Mouse (Mus musculus): Measurements from ENCODE around the gene Mfap3. TPM values are rescaled to one million over a fixed set of nuclear protein-coding genes. Genes with fewer than 3 reads are reported as not detected.
"Not testable (repeated sequence)": the region's sequence is repeated elsewhere in the genome, so short reads cannot be mapped to it uniquely, and the experiment has no call there.

Gene Mfap3
- polyA plus RNA-seq, 1 experiment from 2014 or later, result 42.5 TPM

DNA sequence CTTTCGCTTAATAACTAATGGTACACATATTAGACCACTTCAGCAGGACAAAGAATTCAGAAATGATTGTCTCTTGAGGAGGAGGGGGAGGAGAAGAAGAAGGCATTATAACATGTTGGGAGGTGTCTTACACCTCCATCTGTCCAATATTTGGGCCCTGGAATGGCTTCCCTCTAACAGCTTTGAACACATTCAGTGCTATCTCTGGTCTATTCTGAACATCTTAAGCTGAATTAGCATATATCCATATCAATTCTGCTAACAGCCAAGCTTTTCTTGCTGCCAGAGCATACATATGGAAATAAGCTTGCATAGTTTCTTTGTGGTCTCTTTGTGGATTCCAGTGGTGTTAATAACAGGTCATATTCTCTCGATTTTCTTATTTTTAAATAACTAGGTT, 22.2 kb downstream of the Mfap3 start:
- no peak for ATAC-seq (ENCODE audit: low read depth)
- no peak overlapping the region for H3K9ac ChIP-seq (ENCODE audit: low read length)
- peaks cover 3% of the 10 kb centered on the region; the same call in 1 of the 2 replicates for H3K9me3 ChIP-seq (ENCODE audit: control insufficient read depth, low read length)
- H3K4me3 ChIP-seq (ENCODE audit: low read length), result no peak overlapping the region
- no peaks in the 10 kb centered on the region for H3K36me3 ChIP-seq (ENCODE audit: control insufficient read depth, insufficient read depth, low read length)
- no peak overlapping the region for H3K27ac ChIP-seq (ENCODE audit: low read length)
- H3K4me1 ChIP-seq (replicated peaks; ENCODE audit: control insufficient read depth, insufficient read depth, low read length), result no peaks in the 10 kb centered on the region
- WGBS, result 90% methylated on average over 2 of the region's 2 CpGs
- no peak overlapping the region for H3K4me2 ChIP-seq (ENCODE audit: low read depth, low read length)
- H3K27me3 ChIP-seq (ENCODE audit: control insufficient read depth, insufficient read depth, low read depth, low read length), result no peaks in the 10 kb centered on the region

DNA sequence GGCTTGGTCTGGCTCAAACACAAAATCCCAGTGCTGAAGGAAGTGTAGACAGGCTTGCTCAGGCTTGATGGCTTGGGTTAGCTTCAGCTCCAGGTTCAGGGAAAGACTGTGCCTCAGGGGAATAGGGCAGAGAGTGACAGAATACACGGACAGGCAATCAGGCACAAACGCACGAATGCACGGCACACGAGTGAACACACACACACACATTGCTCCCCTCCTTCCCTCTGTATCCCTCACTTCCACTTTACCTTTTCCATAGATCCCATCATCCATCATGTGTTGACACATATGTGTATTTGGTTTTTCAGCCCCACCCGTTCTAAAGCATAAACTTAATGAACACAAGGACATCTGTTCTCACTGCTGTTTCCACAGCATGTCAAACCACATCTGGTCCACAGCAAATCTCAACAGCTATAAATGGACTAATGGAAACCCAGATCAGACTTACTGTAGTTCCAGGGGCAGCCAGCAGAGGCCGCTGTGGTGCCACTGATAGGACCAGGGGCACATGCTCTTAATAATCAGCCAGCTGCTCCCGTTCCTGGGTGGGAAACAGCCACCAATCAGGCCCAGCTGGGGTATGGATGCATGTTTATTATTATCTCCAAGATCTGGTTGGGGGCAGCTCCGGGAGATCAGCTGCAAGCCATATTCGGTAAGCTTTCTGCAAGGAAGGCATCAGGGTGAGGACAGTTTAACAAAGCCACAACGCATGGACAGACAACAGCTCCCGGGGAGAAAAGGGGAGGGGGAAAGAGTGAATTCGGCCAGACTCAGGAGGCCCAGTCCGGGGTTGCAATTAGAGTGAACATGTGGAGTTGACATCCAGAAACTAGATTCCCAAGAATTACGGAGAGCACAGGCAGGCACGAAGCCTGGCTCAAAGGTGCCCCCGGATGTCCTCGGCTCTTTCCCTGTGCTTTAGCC, 30.4 kb downstream of the Mfap3 start:
- WGBS, result 29% methylated on average over 18 of the region's 18 CpGs
- H3K4me3 ChIP-seq (ENCODE audit: low read length), result no peak overlapping the region
- peak; percentile 68 for ATAC-seq (ENCODE audit: low read depth)

DNA sequence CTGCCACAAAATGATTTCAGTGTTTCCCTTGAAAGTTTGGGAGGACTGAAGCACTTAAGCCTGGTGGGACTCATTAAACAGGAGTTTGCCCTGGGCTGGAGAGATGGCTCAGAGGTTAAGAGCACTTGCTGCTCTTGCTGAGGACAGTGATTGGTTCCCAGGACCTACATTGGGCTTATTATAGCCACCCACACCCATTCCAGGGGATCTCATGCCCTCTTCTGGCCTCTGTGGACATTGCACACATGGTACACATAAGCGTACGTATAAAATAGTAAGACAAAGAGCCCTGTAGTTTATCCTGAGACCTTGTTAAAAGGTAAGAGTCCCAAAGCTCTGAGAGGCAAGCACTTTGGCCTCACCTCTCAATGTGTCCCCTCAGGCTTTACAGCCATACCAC, 31.8 kb downstream of the Mfap3 start:
- H3K9me3 ChIP-seq (ENCODE audit: control insufficient read depth, low read length), result no peaks in the 10 kb centered on the region
- H3K27me3 ChIP-seq (ENCODE audit: control insufficient read depth, insufficient read depth, low read depth, low read length), result no peaks in the 10 kb centered on the region
- ATAC-seq (ENCODE audit: low read depth), result no peak
- H3K4me1 ChIP-seq (replicated peaks; ENCODE audit: control insufficient read depth, insufficient read depth, low read length), result no peaks in the 10 kb centered on the region
- WGBS, result 91% methylated on average over 2 of the region's 2 CpGs
- H3K27ac ChIP-seq (ENCODE audit: low read length), result no peak overlapping the region
- H3K36me3 ChIP-seq (ENCODE audit: control insufficient read depth, insufficient read depth, low read length), result no peaks in the 10 kb centered on the region
- no peak overlapping the region for H3K9ac ChIP-seq (ENCODE audit: low read length)
- no peak overlapping the region for H3K4me3 ChIP-seq (ENCODE audit: low read length)
- H3K4me2 ChIP-seq (ENCODE audit: low read depth, low read length), result no peak overlapping the region

More for the DNA sequence above, 30.4 kb downstream of the Mfap3 start:
- no peaks in the 10 kb centered on the region for H3K9me3 ChIP-seq (ENCODE audit: control insufficient read depth, low read length)
- H3K4me1 ChIP-seq (replicated peaks; ENCODE audit: control insufficient read depth, insufficient read depth, low read length), result no peaks in the 10 kb centered on the region
- no peak overlapping the region for H3K9ac ChIP-seq (ENCODE audit: low read length)
- H3K4me2 ChIP-seq (ENCODE audit: low read depth, low read length), result peak overlapping the region; percentile 35
- H3K27me3 ChIP-seq (ENCODE audit: control insufficient read depth, insufficient read depth, low read depth, low read length), result no peaks in the 10 kb centered on the region
- H3K36me3 ChIP-seq (ENCODE audit: control insufficient read depth, insufficient read depth, low read length), result no peaks in the 10 kb centered on the region
- no peak overlapping the region for H3K27ac ChIP-seq (ENCODE audit: low read length)

DNA sequence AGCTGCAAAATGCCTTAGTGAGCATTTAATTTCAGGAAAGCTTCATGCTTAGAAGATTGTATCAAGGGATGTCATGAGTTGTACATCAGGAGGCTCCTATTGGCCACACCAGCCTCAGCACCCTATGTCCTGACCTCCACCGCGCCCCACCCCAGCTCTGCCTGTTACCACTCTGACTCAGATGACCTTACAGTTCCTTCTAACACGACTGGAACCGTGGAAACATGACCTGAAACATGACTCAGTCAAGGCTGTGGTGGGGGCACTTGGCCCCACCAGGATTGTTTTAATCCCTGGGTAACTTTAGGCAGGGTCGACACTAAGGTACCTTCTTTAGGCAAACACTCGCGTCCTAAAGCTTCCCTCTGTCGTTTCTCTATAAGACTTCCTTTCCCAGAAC, 32.6 kb downstream of the Mfap3 start:
- WGBS, result 78% methylated on average over 8 of the region's 8 CpGs
- no peaks in the 10 kb centered on the region for H3K36me3 ChIP-seq (ENCODE audit: control insufficient read depth, insufficient read depth, low read length)
- H3K4me3 ChIP-seq (ENCODE audit: low read length), result no peak overlapping the region
- H3K9me3 ChIP-seq (ENCODE audit: control insufficient read depth, low read length), result no peaks in the 10 kb centered on the region
- H3K27ac ChIP-seq (ENCODE audit: low read length), result no peak overlapping the region
- no peak overlapping the region for H3K4me2 ChIP-seq (ENCODE audit: low read depth, low read length)
- H3K9ac ChIP-seq (ENCODE audit: low read length), result no peak overlapping the region
- H3K27me3 ChIP-seq (ENCODE audit: control insufficient read depth, insufficient read depth, low read depth, low read length), result no peaks in the 10 kb centered on the region
- no peak for ATAC-seq (ENCODE audit: low read depth)
- H3K4me1 ChIP-seq (replicated peaks; ENCODE audit: control insufficient read depth, insufficient read depth, low read length), result no peaks in the 10 kb centered on the region

DNA sequence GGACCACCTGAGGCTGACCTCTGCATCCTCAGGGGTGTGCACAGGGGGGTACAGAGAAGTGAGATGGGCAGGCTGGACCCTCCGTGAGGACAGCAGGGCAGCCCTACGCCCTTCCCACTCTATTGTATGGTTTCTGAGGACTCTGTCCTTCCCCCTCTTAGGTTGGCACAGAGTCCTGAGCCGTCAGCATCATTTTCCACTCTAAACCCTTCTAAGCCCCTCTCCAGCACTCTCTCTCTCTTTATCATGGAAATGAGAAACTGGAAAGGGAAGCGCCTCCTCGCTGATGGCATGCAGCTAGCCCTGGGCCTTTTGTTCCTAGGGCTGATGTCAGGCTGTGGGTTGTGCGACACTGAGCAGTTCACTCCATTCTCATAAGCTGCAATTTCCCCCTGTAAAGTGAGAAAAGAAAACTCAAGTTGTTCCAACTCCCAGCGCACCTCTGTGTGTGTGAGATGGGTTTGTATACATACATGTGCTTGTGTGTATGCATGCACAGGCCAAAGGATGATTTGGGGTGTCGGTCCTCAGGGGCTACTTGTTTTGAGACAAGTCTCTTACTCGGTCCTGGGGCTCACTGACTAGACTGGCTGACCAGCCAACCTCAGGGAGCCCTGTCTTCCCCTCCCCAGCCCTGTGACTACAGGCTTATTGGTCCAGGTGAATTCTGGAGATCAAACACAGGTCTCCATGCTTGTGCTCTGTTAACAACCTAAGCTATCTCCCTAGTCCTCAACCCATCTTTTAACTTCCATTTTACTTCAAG, 34.7 kb downstream of the Mfap3 start:
- H3K4me3 ChIP-seq (ENCODE audit: low read length), result no peak overlapping the region
- H3K27ac ChIP-seq (ENCODE audit: low read length), result no peak overlapping the region
- H3K4me2 ChIP-seq (ENCODE audit: low read depth, low read length), result no peak overlapping the region
- no peaks in the 10 kb centered on the region for H3K27me3 ChIP-seq (ENCODE audit: control insufficient read depth, insufficient read depth, low read depth, low read length)
- no peaks in the 10 kb centered on the region for H3K36me3 ChIP-seq (ENCODE audit: control insufficient read depth, insufficient read depth, low read length)
- H3K9me3 ChIP-seq (ENCODE audit: control insufficient read depth, low read length), result no peaks in the 10 kb centered on the region
- ATAC-seq (ENCODE audit: low read depth), result no peak
- no peaks in the 10 kb centered on the region for H3K4me1 ChIP-seq (replicated peaks; ENCODE audit: control insufficient read depth, insufficient read depth, low read length)
- WGBS, result 68% methylated on average over 9 of the region's 9 CpGs
- H3K9ac ChIP-seq (ENCODE audit: low read length), result no peak overlapping the region

DNA sequence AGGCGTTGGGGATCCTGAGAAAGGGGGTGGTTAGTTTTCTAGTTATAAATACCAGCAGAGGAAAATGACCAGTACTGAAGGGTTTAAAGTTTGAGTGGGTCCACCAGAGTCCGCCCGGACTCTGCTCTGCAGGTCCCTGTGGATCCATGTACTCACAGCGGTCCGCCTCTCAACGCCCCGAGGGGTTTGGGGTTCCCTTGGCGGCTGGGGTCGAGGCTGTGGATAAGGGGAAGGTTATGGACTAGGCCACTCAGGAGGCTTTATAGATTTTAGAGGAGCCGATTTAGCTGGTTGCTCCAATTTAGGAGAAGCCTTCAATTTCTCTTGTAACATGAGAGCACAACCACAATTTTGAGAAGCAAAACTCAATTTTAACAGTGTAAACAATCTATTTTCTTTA, 39.5 kb downstream of the Mfap3 start:
- not testable (repeated sequence) for ATAC-seq (ENCODE audit: low read depth); H3K27ac ChIP-seq (ENCODE audit: low read length); H3K27me3 ChIP-seq (ENCODE audit: control insufficient read depth, insufficient read depth, low read depth, low read length); H3K9me3 ChIP-seq (ENCODE audit: control insufficient read depth, low read length); H3K9ac ChIP-seq (ENCODE audit: low read length); H3K4me3 ChIP-seq (ENCODE audit: low read length); H3K4me1 ChIP-seq (replicated peaks; ENCODE audit: control insufficient read depth, insufficient read depth, low read length); H3K36me3 ChIP-seq (ENCODE audit: control insufficient read depth, insufficient read depth, low read length); H3K4me2 ChIP-seq (ENCODE audit: low read depth, low read length)
- WGBS, result 91% methylated on average over 9 of the region's 10 CpGs

DNA sequence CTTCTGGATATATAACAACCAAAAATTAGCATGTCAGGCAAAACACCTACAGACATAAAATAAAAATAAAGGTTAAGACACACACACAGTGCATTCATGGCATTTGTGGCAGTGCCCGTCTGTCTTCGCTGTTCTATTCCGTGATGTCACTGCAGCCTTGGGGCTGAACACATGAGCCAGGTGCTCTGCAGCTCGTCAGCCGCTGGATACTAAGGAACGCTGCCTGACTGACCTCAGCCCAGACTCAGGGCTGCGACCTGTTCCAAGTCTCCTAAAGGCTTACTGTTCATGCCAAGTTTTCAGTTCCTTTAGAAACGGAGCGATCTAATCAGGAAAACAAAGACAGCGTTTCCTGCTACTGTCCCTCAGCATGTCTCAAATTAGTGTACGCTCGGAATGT, 46.1 kb downstream of the Mfap3 start:
- Histone ChIP-seq H3K4me3 (ENCODE audit: low read length) (no peak overlapping the region), H3K4me1 (replicated peaks; ENCODE audit: control insufficient read depth, insufficient read depth, low read length) (no peaks in the 10 kb centered on the region), H3K4me2 (ENCODE audit: low read depth, low read length) (no peak overlapping the region), H3K9me3 (ENCODE audit: control insufficient read depth, low read length) (0 out of 2 replicates have a peak, but pooled peaks cover 2% of the 10 kb centered on the region), H3K27ac (ENCODE audit: low read length) (no peak overlapping the region), H3K36me3 (ENCODE audit: control insufficient read depth, insufficient read depth, low read length) (no peaks in the 10 kb centered on the region), H3K9ac (ENCODE audit: low read length) (no peak overlapping the region), H3K27me3 (ENCODE audit: control insufficient read depth, insufficient read depth, low read depth, low read length) (peaks cover 23% of the 10 kb centered on the region)
- ATAC-seq (ENCODE audit: low read depth), result no peak
- WGBS, result 55% methylated on average over 12 of the region's 12 CpGs

DNA sequence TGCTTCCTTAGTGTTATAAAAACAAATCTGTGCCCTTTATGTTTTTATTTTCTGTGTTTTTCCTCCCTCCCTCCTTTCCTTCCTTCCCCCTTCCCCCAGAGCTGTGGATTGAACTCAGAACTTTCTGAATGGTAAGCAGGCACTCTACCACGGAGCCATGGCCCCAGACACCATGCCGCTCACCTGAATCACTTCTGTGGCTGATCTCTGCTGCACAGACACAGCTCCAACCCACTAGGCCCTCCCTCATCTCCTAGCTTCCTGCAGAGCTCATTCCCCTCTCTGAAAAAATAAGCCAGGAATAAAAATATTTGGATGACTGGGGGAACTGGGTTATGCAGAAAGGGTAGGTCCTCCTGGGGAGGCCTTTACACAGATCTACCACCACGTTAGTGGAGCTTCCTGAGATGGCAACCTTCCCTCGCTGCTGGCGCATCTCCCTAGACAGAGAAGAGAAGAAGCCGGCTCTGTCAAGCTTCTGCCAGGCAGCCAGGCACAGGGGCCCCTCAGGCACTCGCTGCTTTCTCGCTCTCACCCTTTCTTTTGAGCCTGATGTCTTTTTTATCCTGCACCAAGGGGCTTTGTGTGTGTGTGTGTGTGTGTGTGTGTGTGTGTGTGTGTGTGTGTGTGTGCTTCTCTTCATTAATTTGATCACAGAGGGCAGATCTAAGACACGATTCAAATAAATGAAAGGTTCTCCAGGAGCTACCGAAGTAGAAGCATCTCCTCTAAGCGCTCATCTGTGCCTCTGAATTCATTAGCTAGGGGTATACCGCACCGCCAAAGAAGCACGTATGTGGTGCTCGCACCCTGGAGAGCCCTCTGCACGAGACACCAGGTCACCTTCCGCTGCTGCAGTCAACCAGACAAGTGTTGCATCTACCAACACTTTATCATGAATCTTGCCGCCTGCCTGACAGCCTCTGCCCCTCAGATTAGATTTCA, 47.9 kb downstream of the Mfap3 start:
- ATAC-seq (ENCODE audit: low read depth), result no peak
- 0 out of 2 replicates have a peak, but pooled peaks cover 6% of the 10 kb centered on the region for H3K9me3 ChIP-seq (ENCODE audit: control insufficient read depth, low read length)
- no peak overlapping the region for H3K27ac ChIP-seq (ENCODE audit: low read length)
- H3K4me2 ChIP-seq (ENCODE audit: low read depth, low read length), result no peak overlapping the region
- peaks cover 30% of the 10 kb centered on the region for H3K27me3 ChIP-seq (ENCODE audit: control insufficient read depth, insufficient read depth, low read depth, low read length)
- no peak overlapping the region for H3K4me3 ChIP-seq (ENCODE audit: low read length)
- WGBS, result 31% methylated on average over 18 of the region's 18 CpGs
- no peak overlapping the region for H3K9ac ChIP-seq (ENCODE audit: low read length)
- H3K4me1 ChIP-seq (replicated peaks; ENCODE audit: control insufficient read depth, insufficient read depth, low read length), result no peaks in the 10 kb centered on the region
- H3K36me3 ChIP-seq (ENCODE audit: control insufficient read depth, insufficient read depth, low read length), result no peaks in the 10 kb centered on the region

Data from lung, embryonic 16.5 days (tissue).